Mouse (Mus musculus): ENCODE data around the gene Astl. TPM values are rescaled to one million over a fixed set of nuclear protein-coding genes. Genes with fewer than 3 reads are reported as not detected.

Gene Astl
- polyA plus RNA-seq, 1 experiment from 2014 or later, result not detected

DNA sequence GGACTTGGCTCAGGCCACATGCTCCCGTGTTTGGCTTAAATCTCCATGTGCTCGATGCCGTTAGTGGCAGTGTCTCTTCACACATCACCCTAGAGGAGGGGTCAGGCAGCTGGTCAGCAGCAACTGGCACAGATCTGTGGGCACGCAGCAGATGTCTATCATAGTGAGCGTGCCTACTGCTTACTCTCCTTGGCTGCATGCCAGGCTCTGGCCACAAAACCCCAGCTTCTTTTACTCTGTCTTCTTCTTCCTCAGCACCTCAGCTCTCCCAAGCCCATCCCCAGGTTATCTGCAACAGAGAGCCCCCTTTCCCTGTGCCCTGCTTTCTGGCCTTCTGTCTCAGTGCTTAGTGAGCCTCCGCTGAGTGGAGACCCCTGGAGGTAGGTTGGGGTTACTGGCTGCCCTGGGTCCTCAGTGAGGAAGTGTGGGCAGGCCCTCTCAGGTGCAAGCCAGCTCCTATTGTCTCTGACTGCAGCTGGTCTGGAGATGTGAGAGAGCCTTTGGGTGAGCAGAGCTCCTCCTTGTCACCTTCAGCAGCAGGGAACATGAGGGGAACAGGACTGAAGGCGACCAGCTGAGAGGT lies 37.4 kb downstream of the Astl start:
- DNase-seq (ENCODE audit: low spot score) (no peak), ATAC-seq (replicated peaks; ENCODE audit: low FRiP score) (no peak)
- Histone ChIP-seq H3K9me3 (ENCODE audit: control insufficient read depth, low read length) (no peaks in the 10 kb centered on the region), H3K9ac (ENCODE audit: low read depth, low read length) (peak overlapping the region; percentile 36), H3K4me3 (ENCODE audit: low read depth, low read length) (peak overlapping the region; percentile 3; the same call in 1 of the 2 replicates), H3K4me2 (peak overlapping the region; percentile 67), H3K4me1 (replicated peaks; ENCODE audit: control insufficient read depth, insufficient read depth, low read length) (peaks cover 63% of the 10 kb centered on the region), H3K36me3 (ENCODE audit: control insufficient read depth, insufficient read depth, low read length) (no peaks in the 10 kb centered on the region), H3K27ac (ENCODE audit: low read depth, low read length) (peak overlapping the region; percentile 20; the same call in 1 of the 2 replicates), H3K27me3 (replicated peaks; ENCODE audit: control insufficient read depth, insufficient read depth, low read length) (no peaks in the 10 kb centered on the region)
- 50% methylated on average over 7 of the region's 7 CpGs for WGBS

DNA sequence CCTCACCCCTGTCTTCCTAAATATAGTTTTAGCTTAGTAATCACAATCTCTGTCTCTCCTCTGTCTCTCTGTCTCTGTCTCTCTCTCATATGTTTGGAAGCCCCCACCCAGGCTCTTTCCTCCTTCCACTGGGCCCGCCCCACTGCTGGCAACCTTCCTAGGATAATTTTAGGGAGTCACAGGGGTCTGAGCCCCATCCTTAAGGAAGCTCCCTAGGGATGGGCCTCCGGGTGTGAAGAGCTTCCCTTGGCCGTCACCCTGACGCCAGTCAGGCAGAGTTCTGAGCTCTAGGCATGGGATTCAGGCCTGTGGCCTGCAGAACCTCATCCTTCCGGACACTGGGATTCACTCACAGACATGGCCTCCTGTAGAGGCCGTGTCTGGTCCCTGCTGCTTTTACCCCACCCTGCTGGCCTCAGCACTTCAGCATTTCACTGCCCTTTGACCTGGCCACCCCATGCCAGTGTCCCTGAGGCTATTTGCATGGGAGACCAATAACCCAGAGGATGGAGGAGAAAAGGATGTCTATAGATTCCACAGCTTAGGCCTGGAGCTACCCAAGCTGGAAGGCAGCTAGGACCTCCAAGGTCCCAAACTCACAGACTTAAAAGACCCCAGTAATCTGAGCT lies 38.1 kb downstream of the Astl start:
- Histone ChIP-seq H3K9me3 (ENCODE audit: control insufficient read depth, low read length) (no peaks in the 10 kb centered on the region), H3K4me2 (peak overlapping the region; percentile 67), H3K27ac (ENCODE audit: low read depth, low read length) (no peak overlapping the region; the same call in 1 of the 2 replicates), H3K36me3 (ENCODE audit: control insufficient read depth, insufficient read depth, low read length) (no peaks in the 10 kb centered on the region), H3K4me1 (replicated peaks; ENCODE audit: control insufficient read depth, insufficient read depth, low read length) (peaks cover 57% of the 10 kb centered on the region), H3K27me3 (replicated peaks; ENCODE audit: control insufficient read depth, insufficient read depth, low read length) (no peaks in the 10 kb centered on the region), H3K4me3 (ENCODE audit: low read depth, low read length) (0 out of 2 replicates have a peak overlapping the region, but pooled peaks have one; percentile 3), H3K9ac (ENCODE audit: low read depth, low read length) (peak overlapping the region; percentile 36; the same call in 1 of the 2 replicates)
- DNase-seq (ENCODE audit: low spot score), result no peak
- ATAC-seq (replicated peaks; ENCODE audit: low FRiP score), result no peak
- 80% methylated on average over 6 of the region's 6 CpGs for WGBS

DNA sequence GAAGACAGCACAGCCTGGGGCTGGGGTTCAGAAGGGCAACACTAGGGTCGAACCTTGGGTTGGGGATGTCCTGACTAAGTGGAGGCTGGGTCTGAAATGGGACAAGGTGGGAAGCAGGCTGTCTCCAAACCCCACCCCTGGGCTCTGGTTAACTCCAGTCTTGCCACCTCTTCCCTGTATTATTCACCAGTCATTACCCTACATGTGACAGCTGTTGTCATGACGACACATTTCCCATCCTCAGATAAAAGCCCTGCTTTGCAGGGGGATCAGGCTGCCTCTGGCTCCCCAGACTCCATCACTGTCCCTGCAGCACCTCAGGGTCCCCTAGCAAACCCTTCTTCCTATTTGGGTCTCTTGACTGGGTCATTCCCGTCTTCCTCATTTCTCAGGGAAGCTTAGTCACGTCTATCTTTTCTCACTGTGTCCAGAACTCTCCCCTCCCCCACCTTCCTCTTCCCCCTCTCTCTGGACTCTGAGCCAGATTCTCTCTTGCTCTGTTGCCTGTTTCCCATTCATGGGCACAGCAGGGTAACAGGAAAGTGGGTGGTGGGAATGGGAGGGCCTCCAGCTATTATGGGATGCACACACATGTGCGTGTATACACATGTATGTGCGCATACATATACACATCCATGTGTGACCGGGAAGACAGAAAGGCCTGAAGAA lies 39.6 kb downstream of the Astl start:
- 0 out of 2 replicates have a peak overlapping the region, but pooled peaks have one; percentile 10 for H3K27ac ChIP-seq (ENCODE audit: low read depth, low read length)
- no peak overlapping the region for H3K9ac ChIP-seq (ENCODE audit: low read depth, low read length)
- H3K36me3 ChIP-seq (ENCODE audit: control insufficient read depth, insufficient read depth, low read length), result no peaks in the 10 kb centered on the region

DNA sequence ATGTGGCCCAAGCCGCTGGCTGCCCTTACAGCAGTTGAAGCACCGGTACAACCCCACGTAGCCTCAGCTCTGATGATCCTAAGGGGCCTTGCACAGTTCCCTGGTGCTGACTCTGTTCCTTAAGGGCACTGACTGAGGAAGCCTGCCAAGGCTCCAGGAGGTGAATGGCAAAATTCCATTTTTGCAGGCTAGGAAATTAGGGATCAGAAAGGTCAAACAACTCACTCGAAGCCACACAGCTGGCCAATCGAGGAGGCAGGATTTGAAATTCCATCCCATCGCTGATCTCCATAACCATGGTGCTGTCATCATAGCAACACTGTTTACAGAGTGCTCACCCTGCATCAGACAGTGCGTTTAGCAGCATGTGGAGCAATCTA lies 40.2 kb downstream of the Astl start:
- no peaks in the 10 kb centered on the region; the same call in 1 of the 2 replicates for H3K27me3 ChIP-seq (replicated peaks; ENCODE audit: control insufficient read depth, insufficient read depth, low read length)
- H3K36me3 ChIP-seq (ENCODE audit: control insufficient read depth, insufficient read depth, low read length), result no peaks in the 10 kb centered on the region
- H3K4me3 ChIP-seq (ENCODE audit: low read depth, low read length), result no peak overlapping the region
- DNase-seq (ENCODE audit: low spot score), result no peak
- no peaks in the 10 kb centered on the region for H3K9me3 ChIP-seq (ENCODE audit: control insufficient read depth, low read length)
- H3K4me2 ChIP-seq, result no peak overlapping the region
- H3K4me1 ChIP-seq (replicated peaks; ENCODE audit: control insufficient read depth, insufficient read depth, low read length), result peaks cover 37% of the 10 kb centered on the region
- 75% methylated on average over 7 of the region's 7 CpGs for WGBS
- no peak overlapping the region for H3K9ac ChIP-seq (ENCODE audit: low read depth, low read length)
- no peak overlapping the region for H3K27ac ChIP-seq (ENCODE audit: low read depth, low read length)
- ATAC-seq (replicated peaks; ENCODE audit: low FRiP score), result no peak

More for the DNA sequence above, 39.6 kb downstream of the Astl start:
- no peak overlapping the region for H3K4me2 ChIP-seq
- no peak overlapping the region for H3K4me3 ChIP-seq (ENCODE audit: low read depth, low read length)
- no peaks in the 10 kb centered on the region for H3K9me3 ChIP-seq (ENCODE audit: control insufficient read depth, low read length)
- H3K4me1 ChIP-seq (replicated peaks; ENCODE audit: control insufficient read depth, insufficient read depth, low read length), result peaks cover 42% of the 10 kb centered on the region
- ATAC-seq (replicated peaks; ENCODE audit: low FRiP score), result no peak
- no peak for DNase-seq (ENCODE audit: low spot score)
- no peaks in the 10 kb centered on the region; the same call in 1 of the 2 replicates for H3K27me3 ChIP-seq (replicated peaks; ENCODE audit: control insufficient read depth, insufficient read depth, low read length)
- WGBS, result 61% methylated on average over 7 of the region's 7 CpGs

DNA sequence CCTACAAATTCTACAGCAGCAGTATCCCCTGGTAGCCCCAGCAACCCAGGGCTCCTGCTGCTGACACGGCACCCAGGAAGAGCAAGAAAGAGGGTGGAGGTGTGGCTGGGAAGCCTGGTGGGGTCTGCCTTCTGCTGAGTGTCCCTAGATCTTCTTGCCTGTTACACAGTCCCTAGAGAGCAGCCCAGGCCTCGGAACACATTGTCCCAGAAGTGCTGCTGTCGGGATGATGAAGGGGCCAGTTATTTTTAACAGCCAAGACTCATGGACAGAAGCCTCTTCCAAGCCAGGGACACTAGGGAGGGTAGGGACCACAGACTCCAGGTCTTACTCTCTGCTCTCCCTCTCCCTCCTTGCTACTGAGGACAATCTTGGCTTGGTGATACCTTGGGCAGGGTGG lies 40.8 kb downstream of the Astl start:
- ATAC-seq (replicated peaks; ENCODE audit: low FRiP score) (no peak), DNase-seq (ENCODE audit: low spot score) (no peak)
- no peak overlapping the region for H3K4me2 ChIP-seq
- H3K36me3 ChIP-seq (ENCODE audit: control insufficient read depth, insufficient read depth, low read length), result no peaks in the 10 kb centered on the region
- no peaks in the 10 kb centered on the region; the same call in 1 of the 2 replicates for H3K27me3 ChIP-seq (replicated peaks; ENCODE audit: control insufficient read depth, insufficient read depth, low read length)
- no peak overlapping the region for H3K4me3 ChIP-seq (ENCODE audit: low read depth, low read length)
- no peak overlapping the region for H3K27ac ChIP-seq (ENCODE audit: low read depth, low read length)
- no peaks in the 10 kb centered on the region for H3K9me3 ChIP-seq (ENCODE audit: control insufficient read depth, low read length)
- peaks cover 32% of the 10 kb centered on the region for H3K4me1 ChIP-seq (replicated peaks; ENCODE audit: control insufficient read depth, insufficient read depth, low read length)
- no peak overlapping the region for H3K9ac ChIP-seq (ENCODE audit: low read depth, low read length)
- WGBS, result 67% methylated on average over 3 of the region's 3 CpGs

DNA sequence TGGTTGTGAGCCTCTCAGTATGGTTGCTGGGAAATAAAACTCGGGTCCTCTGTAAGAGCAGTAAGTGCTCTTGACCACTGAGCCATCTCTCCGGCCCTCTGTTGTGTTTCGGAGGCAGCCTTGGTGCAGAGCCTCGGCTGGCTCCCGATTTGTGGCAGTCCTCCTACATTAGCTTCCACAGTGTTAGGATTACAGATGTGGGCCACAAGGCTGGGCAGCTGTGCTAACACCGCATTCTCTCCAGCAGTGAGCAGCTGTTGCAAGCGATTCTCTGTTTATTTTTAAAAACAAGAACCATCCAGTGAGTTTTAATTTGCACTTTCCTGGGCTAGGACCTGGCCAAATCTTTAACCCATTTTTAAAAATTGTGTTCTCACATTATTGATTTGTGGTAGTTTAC lies 45.4 kb downstream of the Astl start:
- no peaks in the 10 kb centered on the region; the same call in 1 of the 2 replicates for H3K27me3 ChIP-seq (replicated peaks; ENCODE audit: control insufficient read depth, insufficient read depth, low read length)
- ATAC-seq (replicated peaks; ENCODE audit: low FRiP score), result no peak
- no peak overlapping the region for H3K9ac ChIP-seq (ENCODE audit: low read depth, low read length)
- no peak for DNase-seq (ENCODE audit: low spot score)
- H3K9me3 ChIP-seq (ENCODE audit: control insufficient read depth, low read length), result no peaks in the 10 kb centered on the region
- no peaks in the 10 kb centered on the region for H3K36me3 ChIP-seq (ENCODE audit: control insufficient read depth, insufficient read depth, low read length)
- H3K27ac ChIP-seq (ENCODE audit: low read depth, low read length), result no peak overlapping the region
- no peaks in the 10 kb centered on the region for H3K4me1 ChIP-seq (replicated peaks; ENCODE audit: control insufficient read depth, insufficient read depth, low read length)
- WGBS, result 70% methylated on average over 7 of the region's 7 CpGs
- H3K4me2 ChIP-seq, result no peak overlapping the region
- H3K4me3 ChIP-seq (ENCODE audit: low read depth, low read length), result no peak overlapping the region

DNA sequence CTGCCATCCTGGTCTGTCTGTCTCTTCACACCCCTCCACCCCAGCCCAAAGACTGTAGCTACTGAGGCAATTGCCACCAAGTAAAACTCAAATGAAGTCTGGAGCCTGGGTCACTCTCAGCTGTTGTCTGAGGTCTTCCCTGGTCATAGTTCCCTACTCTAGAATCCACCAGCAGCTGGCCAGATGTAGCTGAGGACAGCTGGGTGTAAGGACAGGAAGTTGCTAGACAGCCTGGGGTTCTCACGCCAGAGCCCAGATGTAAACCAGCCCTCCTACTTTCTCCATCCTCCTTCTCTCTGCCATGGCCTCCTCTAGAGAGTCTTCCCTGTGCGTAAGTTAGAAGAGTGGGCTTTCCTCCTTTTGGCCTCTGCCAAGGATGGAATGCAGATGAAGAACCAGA lies 49.1 kb downstream of the Astl start:
- 49% methylated on average over 2 of the region's 2 CpGs for WGBS
- Histone ChIP-seq H3K4me2 (no peak overlapping the region), H3K9me3 (ENCODE audit: control insufficient read depth, low read length) (no peaks in the 10 kb centered on the region), H3K4me3 (ENCODE audit: low read depth, low read length) (no peak overlapping the region), H3K36me3 (ENCODE audit: control insufficient read depth, insufficient read depth, low read length) (no peaks in the 10 kb centered on the region), H3K4me1 (replicated peaks; ENCODE audit: control insufficient read depth, insufficient read depth, low read length) (no peaks in the 10 kb centered on the region), H3K27ac (ENCODE audit: low read depth, low read length) (no peak overlapping the region), H3K9ac (ENCODE audit: low read depth, low read length) (no peak overlapping the region), H3K27me3 (replicated peaks; ENCODE audit: control insufficient read depth, insufficient read depth, low read length) (no peaks in the 10 kb centered on the region)
- no peak for DNase-seq (ENCODE audit: low spot score)
- no peak for ATAC-seq (replicated peaks; ENCODE audit: low FRiP score)

DNA sequence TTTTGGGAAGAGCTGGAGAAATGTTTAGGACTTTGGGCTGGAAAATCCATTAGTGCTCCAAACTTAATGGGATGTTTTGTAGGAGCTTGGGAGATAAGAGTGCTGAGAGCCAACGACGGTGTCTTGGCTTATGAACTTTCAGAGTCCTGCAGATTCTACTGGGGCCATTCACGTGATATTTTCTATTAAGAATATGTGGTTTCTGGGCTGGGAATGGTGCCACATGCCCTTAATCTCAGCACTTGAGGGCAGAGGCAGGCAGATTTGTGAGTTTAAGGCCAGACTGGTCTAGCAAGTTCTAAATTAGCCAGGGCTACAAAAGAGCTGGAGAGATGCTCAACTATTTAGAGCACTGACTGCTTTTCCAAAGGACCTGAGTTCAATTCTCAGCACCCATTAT lies 51.9 kb downstream of the Astl start:
- Histone ChIP-seq H3K36me3 (ENCODE audit: control insufficient read depth, insufficient read depth, low read length) (no peaks in the 10 kb centered on the region), H3K9ac (ENCODE audit: low read depth, low read length) (no peak overlapping the region), H3K4me2 (no peak overlapping the region), H3K9me3 (ENCODE audit: control insufficient read depth, low read length) (no peaks in the 10 kb centered on the region), H3K27me3 (replicated peaks; ENCODE audit: control insufficient read depth, insufficient read depth, low read length) (no peaks in the 10 kb centered on the region), H3K27ac (ENCODE audit: low read depth, low read length) (no peak overlapping the region), H3K4me3 (ENCODE audit: low read depth, low read length) (no peak overlapping the region), H3K4me1 (replicated peaks; ENCODE audit: control insufficient read depth, insufficient read depth, low read length) (no peaks in the 10 kb centered on the region)
- 81% methylated on average over 3 of the region's 3 CpGs for WGBS
- ATAC-seq (replicated peaks; ENCODE audit: low FRiP score) (no peak), DNase-seq (ENCODE audit: low spot score) (no peak)
